Mouse (Mus musculus) liver, postnatal 0 days (tissue): ENCODE measurements at regions not wholly inside any gene's neighbourhood (a gene's known extent, or its start where the extent isn't known, plus 50 kb on each side); places are given as distances from the start of the nearest gene placed in this dataset.

Experiments used
- CTCF ChIP-seq: sonication (generic); IDR thresholded peaks from 2 replicates; pipeline ENCODE4 v1.5.1; 2016; ENCODE audit warnings: antibody characterized with exemption, low read depth
- EP300 ChIP-seq: IDR thresholded peaks from 2 replicates; pipeline ENCODE4 v1.6.1; 2016; ENCODE audit warnings: antibody characterized with exemption, low read depth, mild to moderate bottlenecking

- TF ChIP-seq CTCF (no peak), EP300 (no peak)
These were observed 195.3 kb upstream of the Jade1 start for GRCm38 (mm10) chr3:41360231-41360630.
